Mouse (Mus musculus): ENCODE results near the gene Bcl11a. TPM values are rescaled to one million over a fixed set of nuclear protein-coding genes. Genes with fewer than 3 reads are reported as not detected.

Bcl11a gene
- polyA plus RNA-seq, 1 experiment = 7.6 TPM

DNA sequence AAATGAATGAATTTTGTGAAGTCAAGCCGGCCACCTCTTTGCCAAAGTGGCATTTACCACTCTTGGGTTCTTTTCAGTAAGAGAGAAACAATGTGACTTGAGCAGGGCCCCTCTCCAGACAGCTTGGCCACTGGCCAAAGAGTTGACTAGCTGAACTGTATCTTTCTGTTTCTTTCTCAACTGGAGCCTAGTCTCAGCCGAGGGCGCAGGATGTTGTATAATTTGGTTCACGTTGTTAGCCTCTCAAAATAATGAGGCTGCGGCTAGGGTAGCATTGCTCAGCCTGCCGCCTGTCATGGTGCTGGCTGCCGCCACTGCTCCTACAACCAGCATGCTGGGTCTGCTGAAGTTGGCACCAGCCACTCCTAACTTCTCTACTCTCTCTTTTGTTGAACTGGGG lies 84.2 kb downstream of the Bcl11a start:
- TF ChIP-seq POLR2A (IDR thresholded peaks at IDR 0.05; ENCODE audit: low read depth, low read length) (no peak), CTCF (IDR thresholded peaks at IDR 0.05; ENCODE audit: borderline replicate concordance, insufficient read depth, low read length) (no peak)
- no peaks in the 10 kb centered on the region for H3K4me1 ChIP-seq (ENCODE audit: control insufficient read depth, insufficient read depth, low read length)
- no peak overlapping the region for H3K4me3 ChIP-seq (ENCODE audit: insufficient read depth, low read length)
- no peak overlapping the region for H3K27ac ChIP-seq (ENCODE audit: insufficient read depth, low read length)

DNA sequence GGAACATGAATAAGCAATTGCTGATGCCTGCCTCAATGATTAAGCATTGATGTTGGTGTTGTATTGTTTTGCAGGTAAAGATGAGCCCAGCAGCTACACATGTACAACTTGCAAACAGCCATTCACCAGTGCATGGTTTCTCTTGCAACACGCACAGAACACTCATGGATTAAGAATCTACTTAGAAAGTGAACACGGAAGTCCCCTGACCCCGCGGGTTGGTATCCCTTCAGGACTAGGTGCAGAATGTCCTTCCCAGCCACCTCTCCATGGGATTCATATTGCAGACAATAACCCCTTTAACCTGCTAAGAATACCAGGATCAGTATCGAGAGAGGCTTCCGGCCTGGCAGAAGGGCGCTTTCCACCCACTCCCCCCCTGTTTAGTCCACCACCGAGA lies 85.2 kb downstream of the Bcl11a start:
- Histone ChIP-seq H3K27ac (ENCODE audit: insufficient read depth, low read length) (no peak overlapping the region), H3K4me3 (ENCODE audit: insufficient read depth, low read length) (no peak overlapping the region), H3K4me1 (ENCODE audit: control insufficient read depth, insufficient read depth, low read length) (no peaks in the 10 kb centered on the region)
- TF ChIP-seq POLR2A (IDR thresholded peaks at IDR 0.05; ENCODE audit: low read depth, low read length) (no peak), CTCF (IDR thresholded peaks at IDR 0.05; ENCODE audit: borderline replicate concordance, insufficient read depth, low read length) (no peak)

DNA sequence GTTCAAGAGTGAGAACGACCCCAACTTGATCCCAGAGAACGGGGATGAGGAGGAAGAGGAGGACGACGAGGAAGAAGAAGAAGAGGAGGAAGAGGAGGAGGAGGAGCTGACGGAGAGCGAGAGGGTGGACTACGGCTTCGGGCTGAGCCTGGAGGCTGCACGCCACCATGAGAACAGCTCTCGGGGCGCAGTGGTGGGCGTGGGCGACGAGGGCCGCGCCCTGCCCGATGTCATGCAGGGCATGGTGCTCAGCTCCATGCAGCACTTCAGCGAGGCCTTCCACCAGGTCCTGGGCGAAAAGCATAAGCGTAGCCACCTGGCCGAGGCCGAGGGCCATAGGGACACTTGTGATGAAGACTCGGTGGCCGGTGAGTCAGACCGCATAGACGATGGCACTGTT lies 86.2 kb downstream of the Bcl11a start:
- TF ChIP-seq POLR2A (IDR thresholded peaks at IDR 0.05; ENCODE audit: low read depth, low read length) (no peak), CTCF (IDR thresholded peaks at IDR 0.05; ENCODE audit: borderline replicate concordance, insufficient read depth, low read length) (no peak)
- H3K4me1 ChIP-seq (ENCODE audit: control insufficient read depth, insufficient read depth, low read length) = no peaks in the 10 kb centered on the region
- no peak overlapping the region for H3K4me3 ChIP-seq (ENCODE audit: insufficient read depth, low read length)
- H3K27ac ChIP-seq (ENCODE audit: insufficient read depth, low read length) = no peak overlapping the region

DNA sequence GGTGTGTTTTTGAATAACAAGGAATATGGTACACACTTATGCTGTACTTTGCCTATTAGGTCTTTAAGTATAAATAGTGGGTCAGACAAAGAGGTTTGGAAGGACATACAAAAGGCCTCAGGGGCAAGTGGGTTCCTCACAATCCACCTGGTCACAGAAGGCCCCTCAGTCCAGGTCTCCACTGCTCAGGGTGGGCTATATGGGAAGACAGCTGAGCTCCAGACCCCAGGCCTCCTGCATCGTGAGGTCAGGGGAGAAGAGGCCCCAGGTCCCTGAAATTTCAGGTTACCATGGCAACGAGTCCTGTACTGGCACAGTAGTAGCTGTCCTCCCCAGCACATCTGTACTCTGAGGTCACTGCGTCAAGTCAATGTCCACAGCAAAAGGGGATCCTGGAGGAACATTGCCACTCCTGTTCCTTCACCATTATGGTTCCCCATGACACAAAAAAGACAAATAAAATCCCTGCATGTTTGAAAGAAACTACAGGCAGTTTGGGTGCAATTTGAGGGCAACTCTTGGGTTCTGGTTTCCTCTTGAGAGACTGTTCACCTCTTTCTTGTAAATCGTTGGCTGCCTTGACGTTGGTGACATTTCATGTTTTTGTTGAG lies 93.9 kb downstream of the Bcl11a start:
- no peaks in the 10 kb centered on the region for H3K4me1 ChIP-seq (ENCODE audit: control insufficient read depth, insufficient read depth, low read length)
- TF ChIP-seq POLR2A (IDR thresholded peaks at IDR 0.05; ENCODE audit: low read depth, low read length) = no peak
- no peak for TF ChIP-seq CTCF (IDR thresholded peaks at IDR 0.05; ENCODE audit: borderline replicate concordance, insufficient read depth, low read length)
- H3K4me3 ChIP-seq (ENCODE audit: insufficient read depth, low read length) = no peak overlapping the region
- no peak overlapping the region for H3K27ac ChIP-seq (ENCODE audit: insufficient read depth, low read length)

DNA sequence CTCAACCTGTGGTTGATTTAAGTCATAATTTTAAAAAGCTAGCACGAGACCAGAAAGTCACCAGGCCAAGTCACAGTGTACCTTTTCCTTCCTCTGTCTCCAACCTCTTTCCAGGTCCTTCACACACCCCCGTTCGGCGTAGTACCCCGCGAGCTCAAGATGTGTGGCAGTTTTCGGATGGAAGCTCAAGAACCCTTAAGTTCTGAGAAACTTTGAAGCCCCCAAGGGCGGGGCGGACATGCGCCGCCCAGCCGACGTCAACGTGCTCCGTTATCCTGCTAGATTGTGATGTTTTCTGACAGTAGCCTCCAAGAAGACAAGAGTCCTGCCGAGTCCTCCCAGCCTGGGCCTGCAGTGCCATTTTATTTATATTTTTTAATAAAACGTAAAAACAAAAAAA lies 94.7 kb downstream of the Bcl11a start:
- Histone ChIP-seq H3K4me1 (ENCODE audit: control insufficient read depth, insufficient read depth, low read length) (no peaks in the 10 kb centered on the region), H3K27ac (ENCODE audit: insufficient read depth, low read length) (no peak overlapping the region), H3K4me3 (ENCODE audit: insufficient read depth, low read length) (no peak overlapping the region)
- TF ChIP-seq POLR2A (IDR thresholded peaks at IDR 0.05; ENCODE audit: low read depth, low read length) (no peak), CTCF (IDR thresholded peaks at IDR 0.05; ENCODE audit: borderline replicate concordance, insufficient read depth, low read length) (no peak)

DNA sequence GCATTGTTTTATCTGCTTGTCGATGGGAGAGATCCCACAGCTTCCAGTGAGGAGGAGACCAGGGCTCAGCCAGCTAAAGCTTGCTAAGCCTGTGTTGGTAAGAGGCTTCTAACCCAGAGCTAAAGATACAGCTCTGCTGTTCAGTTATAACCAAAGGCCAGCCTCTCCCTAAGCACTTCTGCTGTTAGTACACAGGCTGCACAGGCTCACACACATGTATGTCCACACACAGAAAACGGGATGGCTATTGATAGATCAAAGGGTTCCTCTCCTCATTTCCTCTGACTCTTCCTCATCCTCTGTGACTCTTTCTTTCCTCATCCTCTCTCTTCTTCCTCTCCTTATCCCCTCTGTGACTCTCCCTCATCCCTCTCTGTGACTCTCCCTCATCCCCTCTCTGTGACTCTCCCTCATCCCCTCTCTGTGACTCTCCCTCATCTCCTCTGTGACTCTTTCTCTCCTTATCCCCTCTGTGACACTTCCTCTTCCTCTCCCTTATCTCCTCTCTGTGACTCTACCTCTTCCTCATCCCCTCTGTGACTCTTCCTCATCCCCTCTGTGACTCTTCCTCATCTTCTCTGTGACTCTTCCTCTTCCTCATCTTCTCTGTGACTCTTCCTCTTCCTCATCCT lies 96.4 kb downstream of the Bcl11a start:
- H3K4me1 ChIP-seq (ENCODE audit: control insufficient read depth, insufficient read depth, low read length) = no peaks in the 10 kb centered on the region
- H3K4me3 ChIP-seq (ENCODE audit: insufficient read depth, low read length) = no peak overlapping the region
- TF ChIP-seq POLR2A (IDR thresholded peaks at IDR 0.05; ENCODE audit: low read depth, low read length) (no peak), CTCF (IDR thresholded peaks at IDR 0.05; ENCODE audit: borderline replicate concordance, insufficient read depth, low read length) (no peak)
- H3K27ac ChIP-seq (ENCODE audit: insufficient read depth, low read length) = no peak overlapping the region

DNA sequence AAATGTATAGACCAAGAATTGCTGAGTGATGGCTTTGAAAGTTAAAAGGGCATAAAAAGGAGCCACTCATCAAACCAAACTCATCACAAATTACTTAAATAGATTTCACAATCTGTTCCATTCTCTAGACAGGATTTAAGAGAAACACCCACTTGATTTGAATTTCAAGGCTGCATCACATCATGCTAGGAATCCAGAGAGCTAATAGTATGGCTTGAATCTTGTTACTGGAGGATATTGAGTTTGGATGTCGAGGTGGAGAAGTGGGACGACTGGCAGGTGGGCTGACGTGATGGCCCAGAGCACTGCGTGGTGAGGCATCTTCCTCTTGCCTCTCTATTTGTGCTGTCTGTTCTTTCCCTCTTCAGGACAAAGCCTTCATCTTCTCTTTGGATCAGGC lies 99.6 kb downstream of the Bcl11a start:
- no peak overlapping the region for H3K4me3 ChIP-seq (ENCODE audit: insufficient read depth, low read length)
- no peak for TF ChIP-seq CTCF (IDR thresholded peaks at IDR 0.05; ENCODE audit: borderline replicate concordance, insufficient read depth, low read length)
- TF ChIP-seq POLR2A (IDR thresholded peaks at IDR 0.05; ENCODE audit: low read depth, low read length) = no peak
- no peaks in the 10 kb centered on the region for H3K4me1 ChIP-seq (ENCODE audit: control insufficient read depth, insufficient read depth, low read length)
- H3K27ac ChIP-seq (ENCODE audit: insufficient read depth, low read length) = no peak overlapping the region

DNA sequence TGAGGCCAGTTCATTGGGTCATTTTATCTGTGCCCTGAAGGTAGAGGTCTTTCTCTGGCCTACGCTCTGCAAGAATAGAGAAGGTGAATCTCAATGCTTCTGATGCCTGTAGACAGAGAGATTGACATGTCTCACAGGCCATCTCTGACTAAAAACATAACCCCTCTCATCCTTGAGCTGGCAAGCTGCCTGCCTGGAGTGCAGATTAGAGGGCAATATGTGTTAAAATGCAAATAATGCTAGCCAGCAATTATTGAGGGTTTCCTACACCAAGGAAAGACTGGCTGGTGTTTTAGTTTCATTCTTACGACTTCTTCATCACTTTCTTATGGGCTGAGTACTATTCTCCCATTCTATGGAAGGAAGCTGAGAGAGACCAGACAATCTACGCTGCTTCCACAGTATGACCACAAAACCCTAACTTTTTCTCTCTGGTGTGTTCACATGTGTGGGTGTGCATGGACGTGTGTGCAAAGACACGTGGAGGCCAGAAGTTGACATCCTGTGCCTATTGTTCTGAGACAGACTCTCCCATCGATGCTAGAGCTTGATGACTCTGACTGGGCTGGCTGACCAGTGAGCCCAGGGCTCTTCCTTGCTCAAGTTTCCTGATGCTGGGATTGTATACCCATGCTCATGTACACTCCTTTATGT lies 101.1 kb downstream of the Bcl11a start:
- H3K4me3 ChIP-seq (ENCODE audit: insufficient read depth, low read length) = no peak overlapping the region
- TF ChIP-seq CTCF (IDR thresholded peaks at IDR 0.05; ENCODE audit: borderline replicate concordance, insufficient read depth, low read length) (no peak), POLR2A (IDR thresholded peaks at IDR 0.05; ENCODE audit: low read depth, low read length) (no peak)
- no peaks in the 10 kb centered on the region for H3K4me1 ChIP-seq (ENCODE audit: control insufficient read depth, insufficient read depth, low read length)
- H3K27ac ChIP-seq (ENCODE audit: insufficient read depth, low read length) = no peak overlapping the region

DNA sequence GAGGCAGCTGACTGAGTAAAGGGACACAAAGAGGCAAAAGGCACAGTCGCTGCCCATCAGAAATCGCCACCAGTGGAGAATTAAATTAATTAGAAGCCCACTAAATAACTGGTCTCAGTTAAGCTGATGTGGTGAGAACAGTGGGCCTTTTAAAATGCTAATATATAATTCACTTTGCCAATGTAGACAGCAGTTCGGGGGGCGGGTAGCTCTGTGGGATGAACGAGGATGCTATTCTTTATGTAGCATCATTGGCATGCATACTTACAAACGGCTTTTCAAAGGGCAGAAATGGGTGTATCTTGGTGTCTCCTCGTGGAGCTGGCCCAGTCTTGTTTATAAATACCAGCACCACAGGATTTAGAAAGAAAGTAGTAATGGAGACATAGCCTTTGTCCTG lies 102.2 kb downstream of the Bcl11a start:
- Histone ChIP-seq H3K4me3 (ENCODE audit: insufficient read depth, low read length) (no peak overlapping the region), H3K27ac (ENCODE audit: insufficient read depth, low read length) (no peak overlapping the region), H3K4me1 (ENCODE audit: control insufficient read depth, insufficient read depth, low read length) (no peaks in the 10 kb centered on the region)
- no peak for TF ChIP-seq POLR2A (IDR thresholded peaks at IDR 0.05; ENCODE audit: low read depth, low read length)
- TF ChIP-seq CTCF (IDR thresholded peaks at IDR 0.05; ENCODE audit: borderline replicate concordance, insufficient read depth, low read length) = no peak

DNA sequence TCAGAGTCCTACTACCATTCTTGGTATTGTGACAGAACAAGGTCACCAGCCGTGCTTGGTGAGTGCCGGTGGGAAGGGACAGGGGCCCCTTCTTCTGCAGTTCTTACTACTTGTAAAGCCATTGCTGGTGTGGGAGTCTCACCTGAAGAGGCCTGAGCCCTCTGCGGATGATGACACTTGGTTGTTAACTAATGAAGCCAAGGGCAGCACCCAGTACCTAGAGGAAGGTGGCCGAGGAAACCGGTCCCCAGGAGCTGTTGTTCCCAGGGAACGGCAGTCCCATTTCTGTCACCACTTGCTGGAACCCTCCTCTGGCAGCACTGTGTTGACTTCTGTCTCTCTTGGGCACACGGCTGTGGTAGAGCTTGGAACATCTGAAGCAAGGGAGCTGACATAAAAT lies 105.6 kb downstream of the Bcl11a start:
- Histone ChIP-seq H3K4me1 (ENCODE audit: control insufficient read depth, insufficient read depth, low read length) (no peaks in the 10 kb centered on the region), H3K27ac (ENCODE audit: insufficient read depth, low read length) (no peak overlapping the region), H3K4me3 (ENCODE audit: insufficient read depth, low read length) (no peak overlapping the region)
- TF ChIP-seq POLR2A (IDR thresholded peaks at IDR 0.05; ENCODE audit: low read depth, low read length) = no peak
- TF ChIP-seq CTCF (IDR thresholded peaks at IDR 0.05; ENCODE audit: borderline replicate concordance, insufficient read depth, low read length) = no peak
